Mouse (Mus musculus) natural killer cell, adult 2 months (primary cell): ENCODE results near the gene Cnih3.

Source experiments
- DNase-seq, 2 experiments: peaks; one replicate each; pipeline ENCODE4 v3.0.0; 2022; ENCODE audit warnings: low spot score in 2 of 2

Gene Cnih3

DNA sequence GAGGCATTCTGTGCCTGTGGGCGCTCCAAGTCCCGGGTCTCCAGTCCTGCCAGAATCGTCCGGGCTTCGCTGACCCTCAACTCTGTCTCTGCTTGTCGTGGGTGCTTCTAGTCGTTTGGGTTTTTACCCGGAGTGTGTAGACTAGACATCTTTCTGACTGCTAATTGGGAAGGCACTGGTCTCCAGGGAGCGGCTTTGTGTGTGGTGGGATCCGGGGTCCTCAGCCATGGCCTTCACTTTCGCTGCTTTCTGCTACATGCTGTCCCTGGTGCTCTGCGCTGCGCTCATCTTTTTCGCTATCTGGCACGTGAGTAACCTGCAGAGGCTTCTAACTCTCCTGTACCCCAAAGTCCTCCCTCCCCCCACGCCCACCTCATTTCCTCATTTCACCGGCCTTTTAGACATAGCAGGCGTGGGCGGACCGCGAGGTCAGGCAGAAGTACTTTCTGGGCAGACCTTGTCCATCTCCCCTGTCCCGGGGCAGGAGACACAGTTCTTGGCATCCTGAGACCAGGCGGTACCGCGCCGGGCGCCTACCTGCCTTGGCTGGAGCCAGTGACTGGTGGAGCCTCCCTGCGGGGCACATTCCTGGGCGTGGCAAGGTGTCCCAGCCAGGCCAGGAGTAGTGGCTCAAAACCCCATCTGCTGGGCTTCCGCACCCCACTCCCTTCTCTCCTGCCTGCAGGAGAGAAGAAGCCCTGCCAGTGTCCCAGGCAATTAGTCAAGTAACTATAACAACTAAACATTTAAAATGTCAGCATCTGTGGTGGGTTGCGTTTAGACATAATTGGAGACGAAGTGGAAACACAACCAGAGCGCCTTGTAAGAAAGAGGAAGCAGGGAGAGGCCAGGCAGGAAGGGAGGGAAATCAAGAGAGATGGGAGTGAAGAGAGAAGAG is 1.0 kb downstream of the Cnih3 start:
- DNase-seq = no peak

DNA sequence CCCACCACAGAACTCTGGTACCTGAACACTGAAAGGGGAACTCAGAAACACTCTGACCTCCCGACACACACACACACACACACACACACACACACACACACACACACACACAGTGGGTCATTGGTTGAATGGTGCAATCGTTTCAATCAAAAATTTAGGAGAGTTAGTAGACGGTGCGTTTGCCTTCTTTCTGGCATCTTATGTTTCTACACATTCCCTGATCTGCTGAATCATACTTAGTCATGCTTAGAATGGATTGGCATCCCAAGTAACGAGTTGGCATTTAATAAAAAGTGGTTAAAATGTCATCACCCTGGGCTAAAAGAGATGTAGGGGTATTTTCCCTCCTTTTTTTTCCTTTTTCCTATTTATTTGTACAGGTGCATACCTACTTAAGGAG is 3.3 kb downstream of the Cnih3 start:
- DNase-seq = no peak

DNA sequence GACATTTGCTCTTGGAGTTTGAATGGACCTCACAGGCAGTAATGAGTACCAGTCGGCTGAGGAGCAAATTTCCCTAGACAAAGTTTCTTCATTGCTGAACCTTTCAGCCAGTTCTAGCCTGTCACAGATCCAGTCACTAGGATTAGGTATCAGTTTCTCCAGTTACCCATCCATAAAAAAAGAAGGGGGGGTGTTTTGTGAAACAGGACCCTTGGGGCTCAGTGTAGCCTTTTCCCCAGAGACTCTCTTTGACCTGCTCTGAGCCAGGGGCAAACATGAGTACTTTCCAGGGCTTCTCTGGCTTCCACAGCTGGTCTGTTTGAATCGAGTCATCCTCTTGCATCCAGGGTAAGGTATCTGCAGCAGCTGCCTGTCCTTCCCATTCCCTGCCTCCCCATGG is 5.4 kb downstream of the Cnih3 start:
- DNase-seq = no peak

DNA sequence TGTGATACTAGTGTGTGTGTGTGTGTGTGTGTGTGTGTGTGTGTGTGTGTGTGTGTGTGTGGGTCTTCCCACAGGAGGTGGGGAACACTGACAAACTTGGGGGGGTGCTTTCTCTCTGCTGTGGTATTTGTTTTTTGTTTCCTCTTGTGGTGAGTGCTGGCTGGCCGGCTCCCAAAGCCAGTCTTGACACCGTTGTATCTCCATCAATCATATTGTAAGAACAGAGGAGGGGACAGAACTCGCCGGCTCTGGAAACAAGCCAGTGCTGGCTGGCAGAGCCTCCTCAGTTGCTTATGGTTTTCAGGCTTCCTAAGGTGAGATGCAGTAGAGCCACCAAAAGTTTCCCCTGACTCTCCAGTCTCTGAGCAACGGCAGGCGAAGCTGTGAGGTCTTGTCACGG is 6.1 kb downstream of the Cnih3 start:
- DNase-seq = no peak

DNA sequence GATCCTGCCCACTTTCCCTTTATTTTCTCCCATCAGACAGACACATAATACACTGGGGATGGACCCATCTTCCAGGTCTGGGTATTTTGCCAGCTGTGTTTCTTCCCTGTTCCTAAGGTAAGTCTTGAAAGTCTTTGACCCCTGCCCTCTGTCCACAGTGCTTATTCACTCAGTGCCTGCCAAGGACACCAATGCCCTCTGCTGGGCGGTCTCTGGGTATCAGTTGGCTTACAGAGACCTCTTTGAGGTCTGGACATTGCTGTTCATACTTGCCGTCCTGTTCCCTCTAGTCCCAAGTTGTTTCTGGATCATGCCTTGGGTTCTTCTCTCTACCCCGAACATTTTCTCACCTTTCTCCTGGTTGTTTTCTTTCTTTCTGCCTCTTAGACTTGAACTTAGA is 8.3 kb downstream of the Cnih3 start:
- DNase-seq = no peak

DNA sequence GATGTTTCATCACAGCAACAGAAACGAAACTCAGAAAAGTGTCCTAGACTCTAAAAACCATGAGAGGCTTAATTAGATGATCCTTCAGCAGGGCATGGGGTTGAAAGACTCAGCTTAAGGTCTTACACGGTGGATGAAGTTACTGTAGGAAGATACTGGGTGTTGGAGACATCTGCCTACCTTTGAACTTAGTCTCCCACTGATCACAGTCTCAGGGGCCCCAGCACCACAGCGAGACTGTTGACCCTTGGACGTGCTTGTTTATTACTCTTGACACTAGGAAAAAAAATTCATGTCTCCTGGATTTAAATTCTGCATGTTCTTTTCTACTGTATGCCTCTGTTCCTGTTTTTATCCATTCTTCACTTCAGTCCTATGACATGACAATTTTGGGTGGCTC is 11.6 kb downstream of the Cnih3 start:
- DNase-seq = no peak

DNA sequence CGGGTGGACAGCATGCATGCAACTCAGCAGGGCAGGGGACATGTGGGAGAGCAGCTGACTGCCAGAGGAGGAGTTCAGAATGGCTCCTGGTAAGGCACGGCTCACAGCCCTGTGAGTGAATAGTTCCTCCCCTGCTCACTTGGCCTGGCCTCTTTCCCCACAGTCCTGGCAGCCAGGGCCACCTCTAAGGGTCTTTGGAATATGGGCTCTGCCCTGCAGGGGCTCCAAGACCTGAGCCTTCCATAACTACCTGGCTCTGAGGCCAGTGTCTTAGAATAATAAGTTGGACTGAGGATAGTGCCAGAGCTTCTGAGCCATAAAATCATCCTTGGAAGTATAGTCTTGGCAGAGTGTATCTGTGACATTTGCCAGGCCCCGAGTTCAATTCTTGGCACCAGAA is 12.9 kb downstream of the Cnih3 start:
- no peak for DNase-seq

DNA sequence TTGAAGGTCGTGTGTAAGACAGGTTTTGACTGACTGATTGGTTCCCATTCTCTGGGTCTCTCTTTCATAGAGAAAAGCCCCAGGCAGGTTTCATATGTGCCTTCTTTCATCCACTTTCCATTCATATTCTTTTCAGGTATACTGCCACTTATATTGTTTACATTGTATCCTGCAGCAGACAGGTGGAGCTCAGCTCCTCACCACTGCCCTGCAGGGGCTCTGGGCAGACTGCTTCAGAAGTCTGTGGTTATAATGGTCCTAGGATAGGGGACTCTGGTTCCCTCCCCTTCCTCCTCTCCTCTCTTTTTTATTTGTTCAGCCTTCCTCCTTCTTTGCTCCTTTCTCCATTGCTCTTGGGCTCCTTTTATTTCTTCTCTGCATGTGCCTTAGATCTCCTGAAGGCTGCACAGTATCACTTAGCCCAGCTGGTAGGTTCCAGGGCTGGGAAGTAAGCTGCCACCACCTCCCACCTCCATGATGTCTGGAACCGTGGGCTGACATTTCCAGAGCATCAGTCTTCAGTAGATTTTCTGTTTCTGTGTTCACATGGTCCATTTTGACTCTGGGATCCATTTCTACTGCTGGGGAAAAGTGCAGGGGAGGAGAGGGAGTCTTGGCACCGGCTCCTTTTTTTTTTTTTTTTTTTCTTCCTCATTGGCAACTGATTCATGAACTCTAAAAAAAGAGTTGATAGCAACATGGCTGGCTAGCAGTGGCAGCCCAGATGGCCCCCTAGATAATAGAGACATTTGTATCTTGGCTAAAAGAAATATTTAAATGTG is 16.6 kb downstream of the Cnih3 start:
- DNase-seq = no peak

DNA sequence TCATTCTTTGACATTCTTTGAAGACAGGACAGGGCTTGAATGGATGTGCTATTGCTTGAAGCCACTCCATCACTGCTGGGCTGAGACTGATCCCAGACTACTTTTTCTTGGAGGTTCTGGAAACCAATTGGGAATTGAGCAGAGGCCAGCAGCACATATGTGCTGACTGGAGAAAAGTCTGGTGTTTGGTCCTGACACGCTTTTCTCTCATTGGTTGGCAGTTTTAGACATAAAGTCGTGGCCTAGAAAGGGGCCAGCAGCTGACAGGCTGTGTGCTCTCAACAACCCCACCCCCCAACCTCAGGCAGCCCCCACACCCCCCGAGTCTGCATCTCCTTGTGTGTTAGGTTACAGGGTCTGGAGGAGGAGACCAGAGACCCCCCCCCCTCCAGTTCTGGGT is 17.9 kb downstream of the Cnih3 start:
- DNase-seq = no peak

DNA sequence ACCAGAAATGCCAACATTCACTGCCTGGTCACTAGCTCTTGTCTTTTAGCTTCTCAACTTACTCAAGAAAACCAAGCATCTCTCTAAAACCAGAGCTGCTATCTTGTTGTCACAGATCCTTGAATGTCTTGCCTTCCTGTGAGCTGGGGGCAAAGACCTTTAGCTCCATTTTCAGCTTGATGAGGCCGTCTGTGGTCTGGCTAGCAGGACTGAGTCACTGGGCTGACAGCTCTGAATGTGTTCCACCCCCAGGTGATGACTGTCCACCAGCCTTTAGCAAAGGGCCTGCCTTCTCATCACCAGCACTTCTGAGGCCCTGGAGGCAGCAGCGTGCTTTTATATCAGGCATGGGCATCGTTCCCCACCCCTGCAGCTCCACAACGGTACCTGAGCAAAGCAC is 18.8 kb downstream of the Cnih3 start:
- no peak for DNase-seq

DNA sequence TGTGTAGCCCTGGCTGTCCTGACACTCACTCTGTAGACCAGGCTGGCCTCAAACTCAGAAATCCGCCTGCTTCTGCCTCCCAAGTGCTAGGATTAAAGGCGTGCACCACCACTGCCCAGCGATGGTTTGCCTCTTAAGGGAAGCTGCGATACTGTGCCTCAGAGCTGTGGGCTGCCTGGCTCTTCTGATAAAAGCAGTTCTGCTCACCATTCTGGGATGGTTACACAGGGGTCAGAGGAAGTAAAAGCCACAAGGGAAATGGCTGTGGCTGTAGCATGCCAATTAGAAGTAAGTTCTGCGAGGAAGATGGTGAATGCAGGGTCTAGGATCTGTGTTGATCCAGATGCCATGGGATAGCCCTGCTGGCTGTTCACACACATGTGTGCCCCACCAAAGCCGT is 19.9 kb downstream of the Cnih3 start:
- no peak for DNase-seq

DNA sequence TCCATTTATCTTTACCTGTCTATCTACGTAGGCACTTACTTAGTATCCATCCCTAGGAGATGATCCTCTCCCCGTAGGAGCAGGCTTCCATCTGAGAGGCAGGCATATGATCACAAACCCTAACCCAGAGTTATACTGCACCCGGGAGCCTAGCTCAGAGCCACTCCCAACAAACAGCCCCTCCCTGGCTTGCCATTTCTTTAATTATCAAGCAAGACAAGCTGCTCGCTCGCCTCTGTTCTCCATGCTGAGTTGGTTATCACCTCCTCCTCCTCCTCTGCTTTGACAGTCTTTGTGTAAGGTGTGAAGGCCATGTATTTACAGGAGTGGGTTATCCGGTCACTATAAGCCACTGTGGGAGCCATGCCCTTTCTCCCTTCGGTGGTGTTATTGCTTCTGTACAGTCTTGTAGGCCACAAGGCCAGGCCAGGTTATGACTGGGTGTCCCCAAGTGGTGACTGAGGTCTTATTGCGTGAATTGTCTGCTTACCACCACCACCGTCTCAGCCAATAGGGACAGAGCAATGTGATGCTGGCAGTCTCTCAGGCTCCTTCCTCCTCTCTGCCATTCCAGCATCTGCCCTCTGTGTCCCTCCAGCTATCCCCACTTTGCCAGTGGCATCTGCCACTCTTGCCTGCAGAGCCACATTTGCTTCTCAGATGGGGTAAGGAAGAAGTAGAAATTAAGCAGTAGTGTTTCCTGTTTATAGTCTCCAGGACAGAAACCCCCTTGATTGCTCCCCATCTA is 22.4 kb downstream of the Cnih3 start:
- DNase-seq = peak in 1 of 2 experiments; percentile 42

DNA sequence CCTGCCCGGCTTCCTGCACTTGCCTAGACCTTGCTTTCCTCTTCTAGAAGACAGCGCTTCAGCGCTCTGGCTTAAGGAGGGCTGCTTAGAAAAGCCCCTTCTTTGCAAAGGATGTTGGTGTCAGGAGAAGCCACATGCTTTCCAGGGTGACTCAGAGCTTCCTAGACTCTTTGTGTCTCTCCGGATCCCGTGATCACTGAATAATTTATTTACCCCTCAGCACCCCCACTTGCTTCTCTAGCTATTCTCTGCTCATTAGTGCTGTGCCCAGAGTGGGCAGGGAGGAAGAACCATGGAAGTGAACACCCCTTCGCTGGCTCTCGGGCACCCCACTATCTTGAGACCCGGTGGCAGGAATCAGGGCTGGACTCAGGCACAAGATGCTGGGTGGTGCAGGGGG is 24.0 kb downstream of the Cnih3 start:
- no peak for DNase-seq

DNA sequence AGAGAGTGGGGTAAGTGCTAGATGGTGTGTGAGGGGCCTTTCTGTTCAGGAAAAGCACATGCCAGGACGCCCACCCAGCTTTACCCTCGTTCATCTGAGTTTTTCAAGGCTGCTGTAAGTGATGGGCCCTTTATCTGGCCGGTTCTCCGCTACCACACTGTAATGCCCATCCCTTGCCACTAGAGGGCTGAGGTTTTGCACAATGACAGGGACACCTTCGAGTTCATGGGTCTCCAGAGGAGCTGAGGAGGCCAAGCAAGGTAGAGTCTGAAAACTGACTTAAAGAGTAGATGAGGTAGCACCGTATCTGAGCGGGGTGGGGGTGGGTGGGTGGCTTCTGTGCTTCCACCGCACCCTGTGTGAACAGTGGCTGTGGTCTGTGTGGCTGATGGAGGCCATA is 27.2 kb downstream of the Cnih3 start:
- peak; percentile 50 for DNase-seq

DNA sequence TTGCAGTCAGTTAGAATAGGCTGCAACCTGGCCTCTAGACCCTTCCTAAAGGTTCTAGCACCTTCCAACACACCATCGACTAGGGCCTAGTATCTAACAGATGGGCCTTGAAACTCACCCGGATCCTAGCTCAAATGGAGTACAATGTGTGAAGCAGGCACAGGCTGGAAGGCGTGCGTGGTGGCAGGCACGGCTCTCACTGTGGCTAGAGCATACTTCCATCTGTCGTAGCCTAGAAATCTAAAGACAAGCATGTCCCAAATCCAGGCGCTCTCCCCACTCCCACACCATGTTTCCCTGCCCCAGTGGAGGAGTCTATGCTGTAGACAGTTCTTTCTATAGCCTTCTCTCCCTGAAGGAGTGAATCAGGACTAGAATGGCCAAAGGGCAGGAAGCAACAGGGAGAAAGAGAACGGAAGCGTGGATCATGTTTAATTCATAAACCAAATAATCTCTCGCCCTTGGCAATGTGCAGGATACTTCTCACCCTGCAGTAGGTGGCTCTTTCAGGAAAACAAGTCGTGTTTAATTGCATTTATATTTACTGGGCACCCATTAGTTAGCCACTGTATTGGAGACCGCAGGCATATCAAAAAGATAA is 29.1 kb downstream of the Cnih3 start:
- no peak for DNase-seq

DNA sequence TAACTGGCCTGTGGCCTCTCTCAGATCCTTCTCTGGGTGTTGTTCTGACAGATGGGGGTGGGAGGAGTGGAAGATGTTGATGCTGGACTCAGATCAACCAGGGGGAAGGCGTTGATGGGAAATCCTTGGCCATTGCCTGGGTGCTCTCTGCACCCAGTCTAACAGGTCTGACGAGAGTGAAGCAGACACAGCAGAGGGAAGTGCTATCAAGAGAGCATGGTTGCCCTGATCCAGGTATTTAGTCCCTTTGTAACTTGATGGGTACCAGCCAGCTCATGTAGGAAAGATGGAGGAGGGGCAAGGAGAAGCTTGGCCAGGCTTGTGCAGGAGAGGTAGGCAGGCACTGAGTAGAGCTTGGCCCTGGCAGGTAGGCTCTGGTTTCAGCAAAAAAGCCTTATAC is 36.8 kb downstream of the Cnih3 start:
- DNase-seq = no peak

DNA sequence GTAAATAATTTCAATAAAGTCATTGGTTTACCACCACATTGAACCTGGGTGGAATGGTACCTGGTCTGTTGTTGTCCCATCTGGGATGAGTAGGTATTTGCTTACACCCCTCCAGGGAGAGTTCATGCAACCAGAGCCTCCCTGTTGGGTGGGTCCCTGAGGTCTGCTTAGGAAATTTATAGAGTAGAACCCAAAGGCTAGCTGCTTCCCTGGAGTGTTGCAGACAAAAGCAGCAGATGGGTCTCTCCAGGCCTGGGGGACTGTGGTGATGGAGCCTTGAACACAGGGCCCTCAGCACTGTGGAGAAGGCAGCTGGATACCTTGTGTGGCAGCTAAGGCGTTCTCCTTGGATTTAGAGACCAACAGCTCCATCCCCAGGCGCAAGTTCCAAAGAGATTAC is 40.1 kb downstream of the Cnih3 start:
- no peak for DNase-seq

DNA sequence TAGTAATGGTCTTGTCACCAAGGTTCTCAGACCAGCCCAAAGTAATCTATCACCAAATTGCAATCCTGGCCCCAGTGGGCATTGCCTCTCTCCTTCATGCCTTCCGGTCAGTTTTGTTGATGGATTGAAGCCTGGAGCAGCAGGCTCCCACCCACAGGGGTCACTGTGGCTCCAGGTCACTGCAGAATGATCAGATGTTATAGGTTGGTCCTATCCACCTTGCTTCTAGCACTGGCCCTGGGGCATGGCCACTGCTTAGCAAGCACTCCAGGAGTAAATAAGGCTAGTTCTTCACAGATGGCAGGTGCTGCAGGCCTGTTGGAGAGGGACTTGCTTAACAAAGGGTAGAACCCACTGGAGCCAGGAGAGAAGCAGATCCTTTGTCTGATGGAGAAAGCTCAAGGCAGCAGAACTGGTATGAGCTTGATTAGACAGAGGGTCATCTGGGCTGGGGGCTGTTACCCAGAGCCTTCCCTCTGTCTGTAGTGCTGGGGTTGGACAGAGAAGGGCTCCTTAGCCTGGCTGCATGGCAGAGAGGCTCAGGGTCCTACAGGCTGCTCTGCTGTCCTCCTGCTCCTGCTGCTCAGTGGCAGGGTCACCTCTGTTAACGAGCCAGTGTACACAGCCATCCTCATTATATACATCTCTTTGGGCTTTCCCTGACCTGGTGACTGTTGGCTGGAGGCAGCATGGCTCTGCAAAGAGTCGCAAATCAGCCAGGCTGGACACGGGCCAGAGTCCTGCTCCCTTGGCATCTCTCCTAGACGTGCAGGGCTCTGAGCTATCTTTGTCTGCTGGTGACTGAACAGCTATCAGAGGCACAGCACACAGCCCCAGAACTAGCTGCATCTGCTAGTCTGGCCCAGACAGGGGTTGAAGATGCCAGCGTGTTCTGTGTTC is 41.1 kb downstream of the Cnih3 start:
- DNase-seq = no peak

DNA sequence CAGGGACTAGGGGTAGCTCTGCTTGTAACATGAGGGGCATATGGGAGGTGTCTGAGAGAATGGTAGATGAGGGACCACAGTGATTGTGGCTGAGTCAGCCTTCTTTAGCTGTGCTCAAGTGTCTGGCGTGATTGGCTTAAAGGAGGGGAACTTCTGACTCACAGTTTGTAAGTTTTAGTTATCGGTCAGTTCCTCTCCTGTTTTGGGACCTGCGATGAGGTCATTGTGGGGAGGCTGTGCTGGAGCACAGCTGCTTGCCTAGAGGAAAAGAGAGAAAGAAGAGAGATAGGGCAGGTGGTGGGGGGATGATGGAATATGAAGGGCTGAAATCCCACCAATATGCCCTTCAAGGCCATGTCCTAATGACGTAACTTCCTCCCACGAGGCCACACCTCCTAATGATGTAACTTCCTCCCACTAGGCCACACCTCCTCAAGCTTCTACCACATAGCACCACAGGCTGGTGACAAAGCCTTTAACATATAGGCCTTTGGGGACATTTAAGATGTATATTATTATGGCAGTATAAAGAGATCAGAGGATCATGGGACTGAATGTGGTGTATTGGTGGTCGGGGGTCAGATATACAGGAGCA is 42.9 kb downstream of the Cnih3 start:
- DNase-seq = peak in 1 of 2 experiments; percentile 19

DNA sequence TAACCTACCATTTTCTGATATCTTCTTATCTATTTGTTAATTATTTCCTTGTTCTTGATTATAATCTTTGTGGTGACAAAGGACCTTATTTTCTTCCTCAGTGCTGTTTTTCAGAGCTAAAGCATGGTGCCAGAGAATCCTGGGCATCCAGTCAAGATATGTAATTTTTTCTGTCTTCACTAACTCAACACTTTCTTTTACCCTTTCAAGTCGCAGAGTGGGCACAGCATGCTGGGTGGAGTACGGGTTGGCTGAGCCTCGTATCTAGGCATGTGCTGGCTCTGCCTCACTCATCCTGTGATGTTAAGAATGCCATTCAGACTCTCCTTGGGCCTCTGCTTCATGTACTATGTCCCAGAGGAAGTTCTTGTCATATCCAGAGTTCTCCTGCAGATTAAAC is 46.8 kb downstream of the Cnih3 start:
- DNase-seq = no peak

DNA sequence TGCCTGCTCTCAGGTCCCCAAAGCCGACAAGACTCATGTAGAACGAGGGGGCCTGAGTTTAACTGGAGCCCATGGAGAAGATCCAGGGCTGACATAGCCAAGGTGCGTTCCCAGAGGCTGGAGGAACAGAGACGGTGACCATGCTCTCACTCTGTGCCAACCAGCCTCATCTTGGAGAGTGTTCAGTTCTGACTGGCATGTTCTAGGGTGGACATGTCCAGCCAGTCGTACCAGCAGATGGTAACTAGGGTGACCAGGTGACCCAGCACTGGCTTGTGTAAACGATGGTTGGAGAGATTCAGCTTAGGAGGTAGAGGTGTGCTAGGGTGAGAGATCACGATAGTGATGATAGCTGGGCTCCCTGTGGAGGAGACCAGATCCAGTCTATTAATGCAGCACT is 50.6 kb downstream of the Cnih3 start:
- no peak for DNase-seq
